Mouse (Mus musculus) lung, adult 2 months (tissue): ENCODE measurements around the gene Rbpms2. TPM values are rescaled to one million over a fixed set of nuclear protein-coding genes. Genes with fewer than 3 reads are reported as not detected.

ENCODE experiments used
- DNase-seq: peaks from one replicate; pipeline ENCODE4 v3.0.0; 2022
- H3K4me1 ChIP-seq: fragments of 200-500 bp; 2 replicates; pipeline ENCODE4 v1.6.1; 2011; ENCODE audit warnings: low read length; ENCODE audit not compliant: control insufficient read depth, insufficient read depth
- H3K4me3 ChIP-seq: fragments of 200-500 bp; replicated peaks from 2 replicates; pipeline ENCODE3; 2011; ENCODE audit warnings: low read depth, mild to moderate bottlenecking, control low read depth, low read length; ENCODE audit errors: extremely low read depth
- CTCF ChIP-seq: fragments of 200-500 bp; IDR thresholded peaks from 2 replicates; pipeline ENCODE4 v1.5.1; 2011; ENCODE audit warnings: mild to moderate bottlenecking, low read length, control low read depth; ENCODE audit not compliant: insufficient read depth
- POLR2A ChIP-seq: fragments of 200-500 bp; IDR thresholded peaks from 2 replicates; pipeline ENCODE4 v1.6.1; 2011; ENCODE audit warnings: low read depth, mild to moderate bottlenecking, control low read depth, low read length, borderline replicate concordance; ENCODE audit errors: extremely low read depth
- WGBS: fragments of 180-500 bp; shearing (Covaris S2); methylation state at CpG from one replicate; pipeline ENCODE4 v1.1.7; 2018; 5-methylcytosine and 5-hydroxymethylcytosine counted together
- polyA plus RNA-seq: library from polyadenylated mRNA; depleted of rRNA; stranded (reverse); fragments of >200 nt; gene quantifications from 2 replicates; pipeline ENCODE4 v1.2.3, GENCODE M21; 2012; rRNA removed

The Rbpms2 gene
- polyA plus RNA-seq, 1 experiment, result 18.4 TPM

- no peak for DNase-seq
- WGBS, result 78% methylated on average over 9 of the region's 9 CpGs
- Histone ChIP-seq H3K4me3 (no peak overlapping the region), H3K4me1 (no peaks in the 10 kb centered on the region)
- TF ChIP-seq CTCF (no peak), POLR2A (no peak)
These were observed 72.8 kb downstream of the Rbpms2 start for GRCm38 (mm10) chr9:65702286-65702685.

- Histone ChIP-seq H3K4me3 (no peak overlapping the region), H3K4me1 (no peaks in the 10 kb centered on the region)
- 78% methylated on average over 7 of the region's 7 CpGs for WGBS
- TF ChIP-seq CTCF, result no peak
- no peak for TF ChIP-seq POLR2A
- DNase-seq, result no peak
These were observed 73.8 kb downstream of the Rbpms2 start for GRCm38 (mm10) chr9:65703241-65703640.

GRCm38 (mm10) chr9:65703926-65704595, 74.6 kb downstream of the Rbpms2 start:
- whole genome bisulfite sequencing, result 93% methylated on average over 24 of the region's 24 CpGs
- DNase-seq, result no peak
- H3K4me1 ChIP-seq, result no peaks in the 10 kb centered on the region
- no peak for TF ChIP-seq POLR2A
- no peak for TF ChIP-seq CTCF
- H3K4me3 ChIP-seq, result no peak overlapping the region

Other genes with a start within 250 kb of the Rbpms2 start
- gene Kbtbd13, start 238.0 kb upstream of the Rbpms2 start, polyA plus RNA-seq, result 1.3 and 2.0 TPM in 2 replicates
- 74.0 and 81.4 TPM in 2 replicates for gene Rasl12, start 231.1 kb upstream of the Rbpms2 start, polyA plus RNA-seq
- not detected in 2 replicates for gene Slc51b, start 206.7 kb upstream of the Rbpms2 start, polyA plus RNA-seq
- 5.0 and 7.5 TPM in 2 replicates for gene Mtfmt, start 193.9 kb upstream of the Rbpms2 start, polyA plus RNA-seq
- 21.9 and 27.8 TPM in 2 replicates for gene Spg21, start 168.7 kb upstream of the Rbpms2 start, polyA plus RNA-seq
- gene Ankdd1a, start 109.5 kb upstream of the Rbpms2 start, polyA plus RNA-seq, result 0.17 and 0.59 TPM in 2 replicates
- 31.6 and 36.7 TPM in 2 replicates for gene Plekho2, start 49.6 kb upstream of the Rbpms2 start, polyA plus RNA-seq
- gene Pif1, start 42.5 kb upstream of the Rbpms2 start, polyA plus RNA-seq, result 0.36 and 1.0 TPM in 2 replicates
- 242 and 274 TPM in 2 replicates for gene Oaz2, start 38.4 kb downstream of the Rbpms2 start, polyA plus RNA-seq
- 8.3 and 11.7 TPM in 2 replicates for gene Zfp609, start 197.9 kb downstream of the Rbpms2 start, polyA plus RNA-seq